Mouse (Mus musculus): Measurements from ENCODE around the gene Smg9. TPM values are rescaled to one million over a fixed set of nuclear protein-coding genes. Genes with fewer than 3 reads are reported as not detected.

Gene Smg9
- polyA plus RNA-seq, 1 experiment from 2014 or later: 13.8 TPM

DNA sequence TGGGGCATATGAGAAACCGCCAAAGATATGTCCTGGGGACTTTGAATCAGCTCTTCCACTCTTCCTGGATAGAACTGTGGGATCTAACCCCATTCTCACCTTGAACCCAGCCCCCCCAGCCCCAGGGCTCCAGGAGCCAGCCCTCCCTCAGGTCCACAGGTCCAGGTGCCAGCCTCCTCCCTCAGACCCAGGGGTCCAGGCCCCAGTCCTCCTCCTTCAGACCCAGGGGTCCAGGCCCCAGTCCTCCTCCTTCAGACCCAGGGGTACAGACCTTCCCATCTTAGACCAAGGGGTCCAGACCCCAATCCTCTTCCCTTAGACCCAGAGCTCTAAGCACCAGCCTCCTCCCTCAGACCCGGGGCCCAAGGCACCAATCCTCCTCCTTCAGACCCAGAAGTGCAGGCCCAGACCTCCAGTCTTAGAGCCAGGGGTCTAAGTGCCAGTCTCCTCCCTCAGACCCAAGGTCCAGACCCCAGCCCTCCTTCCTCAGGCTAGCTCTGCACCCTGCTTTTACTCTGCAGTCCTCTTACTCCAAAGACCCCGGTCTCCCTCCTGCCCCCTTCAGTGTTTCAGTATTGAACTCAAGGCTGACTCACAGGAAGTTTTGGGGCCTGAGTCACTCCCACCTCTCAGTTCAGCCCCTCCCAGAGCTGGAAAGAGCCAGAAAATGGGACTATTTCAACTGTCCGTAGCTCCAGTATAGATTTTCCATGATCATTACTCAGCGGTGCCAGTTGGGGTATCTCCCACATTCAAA lies 34.0 kb upstream of the Smg9 start:
- H3K9ac ChIP-seq (replicated peaks; ENCODE audit: low read length): no peak overlapping the region
- H3K27me3 ChIP-seq (ENCODE audit: control insufficient read depth, insufficient read depth, low read length): no peaks in the 10 kb centered on the region
- no peak overlapping the region for H3K4me2 ChIP-seq (ENCODE audit: low read depth, low read length)
- H3K4me3 ChIP-seq (ENCODE audit: low read depth, low read length): no peak overlapping the region
- H3K9me3 ChIP-seq (replicated peaks; ENCODE audit: control insufficient read depth, low read length): no peaks in the 10 kb centered on the region
- WGBS: 75% methylated on average over 5 of the region's 5 CpGs
- H3K4me1 ChIP-seq (ENCODE audit: control insufficient read depth, insufficient read depth, low read length): no peaks in the 10 kb centered on the region
- no peaks in the 10 kb centered on the region for H3K36me3 ChIP-seq (replicated peaks; ENCODE audit: control insufficient read depth, insufficient read depth, low read depth, low read length)
- ATAC-seq (replicated peaks; ENCODE audit: insufficient number of reproducible peaks, low FRiP score, low TSS enrichment, low read depth): no peak
- H3K27ac ChIP-seq (replicated peaks; ENCODE audit: low read depth, low read length): no peak overlapping the region
- no peak for DNase-seq (ENCODE audit: low spot score)

GRCm38 (mm10) chr7:24366716-24367632 lies 32.4 kb upstream of the Smg9 start:
- Histone ChIP-seq H3K36me3 (replicated peaks; ENCODE audit: control insufficient read depth, insufficient read depth, low read depth, low read length) (no peaks in the 10 kb centered on the region), H3K9ac (replicated peaks; ENCODE audit: low read length) (no peak overlapping the region), H3K27me3 (ENCODE audit: control insufficient read depth, insufficient read depth, low read length) (no peaks in the 10 kb centered on the region), H3K9me3 (replicated peaks; ENCODE audit: control insufficient read depth, low read length) (no peaks in the 10 kb centered on the region), H3K4me3 (ENCODE audit: low read depth, low read length) (no peak overlapping the region), H3K27ac (replicated peaks; ENCODE audit: low read depth, low read length) (no peak overlapping the region), H3K4me2 (ENCODE audit: low read depth, low read length) (no peak overlapping the region), H3K4me1 (ENCODE audit: control insufficient read depth, insufficient read depth, low read length) (no peaks in the 10 kb centered on the region)
- DNase-seq (ENCODE audit: low spot score) (no peak), ATAC-seq (replicated peaks; ENCODE audit: insufficient number of reproducible peaks, low FRiP score, low TSS enrichment, low read depth) (no peak)
- 77% methylated on average over 15 of the region's 15 CpGs for WGBS

GRCm38 (mm10) chr7:24368226-24368625 lies 31.2 kb upstream of the Smg9 start:
- DNase-seq (ENCODE audit: low spot score) (no peak), ATAC-seq (replicated peaks; ENCODE audit: insufficient number of reproducible peaks, low FRiP score, low TSS enrichment, low read depth) (no peak)
- Histone ChIP-seq H3K4me1 (ENCODE audit: control insufficient read depth, insufficient read depth, low read length) (no peaks in the 10 kb centered on the region), H3K4me2 (ENCODE audit: low read depth, low read length) (no peak overlapping the region), H3K9ac (replicated peaks; ENCODE audit: low read length) (no peak overlapping the region), H3K27me3 (ENCODE audit: control insufficient read depth, insufficient read depth, low read length) (no peaks in the 10 kb centered on the region), H3K36me3 (replicated peaks; ENCODE audit: control insufficient read depth, insufficient read depth, low read depth, low read length) (no peaks in the 10 kb centered on the region), H3K4me3 (ENCODE audit: low read depth, low read length) (no peak overlapping the region), H3K9me3 (replicated peaks; ENCODE audit: control insufficient read depth, low read length) (no peaks in the 10 kb centered on the region), H3K27ac (replicated peaks; ENCODE audit: low read depth, low read length) (no peak overlapping the region)
- 66% methylated on average over 4 of the region's 4 CpGs for WGBS

- ATAC-seq (replicated peaks; ENCODE audit: insufficient number of reproducible peaks, low FRiP score, low TSS enrichment, low read depth): no peak
- H3K36me3 ChIP-seq (replicated peaks; ENCODE audit: control insufficient read depth, insufficient read depth, low read depth, low read length): no peaks in the 10 kb centered on the region
- H3K4me3 ChIP-seq (ENCODE audit: low read depth, low read length): no peak overlapping the region
- no peaks in the 10 kb centered on the region for H3K27me3 ChIP-seq (ENCODE audit: control insufficient read depth, insufficient read depth, low read length)
- DNase-seq (ENCODE audit: low spot score): no peak
- H3K9me3 ChIP-seq (replicated peaks; ENCODE audit: control insufficient read depth, low read length): no peaks in the 10 kb centered on the region
- WGBS: 88% methylated on average over 7 of the region's 7 CpGs
- no peaks in the 10 kb centered on the region for H3K4me1 ChIP-seq (ENCODE audit: control insufficient read depth, insufficient read depth, low read length)
- H3K9ac ChIP-seq (replicated peaks; ENCODE audit: low read length): no peak overlapping the region
- H3K27ac ChIP-seq (replicated peaks; ENCODE audit: low read depth, low read length): no peak overlapping the region
- no peak overlapping the region for H3K4me2 ChIP-seq (ENCODE audit: low read depth, low read length)
These were observed 30.5 kb upstream of the Smg9 start for GRCm38 (mm10) chr7:24368946-24369345.

DNA sequence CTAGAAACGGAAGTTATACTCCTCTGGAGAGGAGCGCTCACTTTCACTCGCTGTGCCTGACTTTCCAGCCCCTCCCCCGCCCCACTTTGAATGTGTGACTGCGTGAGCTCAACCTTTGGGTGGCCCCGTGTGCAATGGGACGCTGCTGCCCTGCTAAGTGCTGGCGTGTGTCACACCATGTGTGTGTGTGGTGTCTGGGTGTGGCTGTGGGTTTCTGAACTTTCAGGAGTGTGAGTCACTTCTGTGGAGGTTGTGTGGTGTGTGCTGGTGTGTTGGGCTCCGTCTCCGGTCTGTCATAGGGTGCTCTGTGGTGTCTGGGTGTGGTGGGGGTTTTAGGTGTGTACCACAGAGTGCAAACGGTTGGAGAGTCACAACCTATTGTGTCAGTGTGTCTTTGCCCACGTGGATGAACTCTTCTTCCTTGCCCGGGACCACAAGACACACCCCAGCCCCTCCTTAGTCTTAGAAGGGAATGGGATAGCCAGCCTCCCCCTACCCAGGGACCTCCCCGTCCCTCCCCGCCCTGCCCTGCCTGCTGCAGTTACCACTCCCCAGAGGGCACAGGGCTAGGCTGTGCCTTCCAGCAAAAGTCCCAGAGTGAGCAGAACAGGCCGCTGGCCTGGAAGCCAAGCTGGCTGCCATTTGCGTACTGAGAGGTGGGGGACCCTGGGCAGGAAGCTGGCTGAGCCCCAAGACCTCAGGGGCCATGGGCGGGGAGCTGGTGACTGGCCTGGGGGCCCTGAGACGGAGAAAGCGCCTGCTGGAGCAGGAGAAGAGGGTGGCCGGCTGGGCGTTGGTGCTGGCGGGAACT lies 29.5 kb upstream of the Smg9 start, which contains the start of gene Kcnn4:
Kcnn4 (plus strand) TSS at position 533 of the 811 bp plus-strand sequence.
- DNase-seq (ENCODE audit: low spot score) (no peak), ATAC-seq (replicated peaks; ENCODE audit: insufficient number of reproducible peaks, low FRiP score, low TSS enrichment, low read depth) (no peak)
- Histone ChIP-seq H3K27me3 (ENCODE audit: control insufficient read depth, insufficient read depth, low read length) (no peaks in the 10 kb centered on the region), H3K4me2 (ENCODE audit: low read depth, low read length) (no peak within 1 kb of the TSS), H3K27ac (replicated peaks; ENCODE audit: low read depth, low read length) (no peak within 1 kb of the TSS), H3K36me3 (replicated peaks; ENCODE audit: control insufficient read depth, insufficient read depth, low read depth, low read length) (no peaks in the 10 kb centered on the region), H3K4me3 (ENCODE audit: low read depth, low read length) (no peak within 1 kb of the TSS), H3K9me3 (replicated peaks; ENCODE audit: control insufficient read depth, low read length) (no peaks in the 10 kb centered on the region), H3K4me1 (ENCODE audit: control insufficient read depth, insufficient read depth, low read length) (no peaks in the 10 kb centered on the region), H3K9ac (replicated peaks; ENCODE audit: low read length) (peak within 1 kb of the TSS; percentile 46; the same call in 1 of the 2 replicates)
- 43% methylated on average over 23 of the region's 23 CpGs for WGBS

DNA sequence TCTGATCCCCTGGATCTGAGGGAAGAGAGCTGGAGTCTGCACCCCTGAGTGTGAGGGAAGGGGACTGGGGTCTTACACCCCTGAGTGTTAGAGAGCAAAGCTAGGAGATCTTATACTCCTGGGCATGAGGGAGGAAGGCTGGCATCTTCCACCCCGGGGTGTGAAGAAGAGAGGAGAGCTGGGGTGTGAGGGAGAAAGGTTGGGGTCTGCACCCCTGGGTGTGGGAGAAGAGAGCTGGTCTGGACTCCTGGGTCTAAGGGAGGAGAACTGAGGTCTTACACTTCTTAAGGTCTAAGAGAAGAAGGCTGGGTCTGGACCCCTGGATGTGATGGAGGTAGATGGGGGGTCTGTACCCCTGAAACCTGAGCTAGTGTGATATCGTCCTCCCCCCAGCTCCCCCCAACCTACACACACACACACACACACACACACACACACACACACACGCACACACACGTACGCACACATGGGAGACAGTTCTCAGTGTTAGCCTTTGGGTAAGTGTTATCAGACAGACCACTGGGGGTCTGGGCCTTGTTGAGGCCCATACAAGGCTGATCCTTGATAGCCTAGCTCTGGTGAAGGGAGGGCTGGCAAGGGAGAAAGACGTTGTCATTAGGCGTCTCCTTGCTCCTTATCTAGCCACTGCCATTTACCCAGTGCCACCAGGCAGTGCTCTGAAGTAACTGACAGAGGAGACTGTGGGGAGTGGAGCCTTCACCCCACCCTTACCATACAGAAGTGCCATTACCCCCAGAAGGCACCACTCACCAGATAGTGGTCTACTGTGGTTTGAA lies 28.2 kb upstream of the Smg9 start:
- ATAC-seq (replicated peaks; ENCODE audit: insufficient number of reproducible peaks, low FRiP score, low TSS enrichment, low read depth) (no peak), DNase-seq (ENCODE audit: low spot score) (no peak)
- H3K9me3 ChIP-seq (replicated peaks; ENCODE audit: control insufficient read depth, low read length): no peaks in the 10 kb centered on the region
- no peak overlapping the region for H3K4me3 ChIP-seq (ENCODE audit: low read depth, low read length)
- H3K9ac ChIP-seq (replicated peaks; ENCODE audit: low read length): no peak overlapping the region
- H3K27ac ChIP-seq (replicated peaks; ENCODE audit: low read depth, low read length): no peak overlapping the region
- H3K27me3 ChIP-seq (ENCODE audit: control insufficient read depth, insufficient read depth, low read length): no peaks in the 10 kb centered on the region
- 84% methylated on average over 6 of the region's 7 CpGs for WGBS
- no peaks in the 10 kb centered on the region for H3K36me3 ChIP-seq (replicated peaks; ENCODE audit: control insufficient read depth, insufficient read depth, low read depth, low read length)
- H3K4me2 ChIP-seq (ENCODE audit: low read depth, low read length): no peak overlapping the region
- H3K4me1 ChIP-seq (ENCODE audit: control insufficient read depth, insufficient read depth, low read length): no peaks in the 10 kb centered on the region

GRCm38 (mm10) chr7:24371809-24372145 lies 27.6 kb upstream of the Smg9 start:
- Histone ChIP-seq H3K4me2 (ENCODE audit: low read depth, low read length) (no peak overlapping the region), H3K27ac (replicated peaks; ENCODE audit: low read depth, low read length) (no peak overlapping the region), H3K36me3 (replicated peaks; ENCODE audit: control insufficient read depth, insufficient read depth, low read depth, low read length) (no peaks in the 10 kb centered on the region), H3K4me3 (ENCODE audit: low read depth, low read length) (no peak overlapping the region), H3K4me1 (ENCODE audit: control insufficient read depth, insufficient read depth, low read length) (no peaks in the 10 kb centered on the region), H3K9ac (replicated peaks; ENCODE audit: low read length) (no peak overlapping the region), H3K9me3 (replicated peaks; ENCODE audit: control insufficient read depth, low read length) (no peaks in the 10 kb centered on the region), H3K27me3 (ENCODE audit: control insufficient read depth, insufficient read depth, low read length) (peaks cover 3% of the 10 kb centered on the region; the same call in 1 of the 2 replicates)
- WGBS: 69% methylated on average over 3 of the region's 3 CpGs
- ATAC-seq (replicated peaks; ENCODE audit: insufficient number of reproducible peaks, low FRiP score, low TSS enrichment, low read depth): no peak
- no peak for DNase-seq (ENCODE audit: low spot score)
